Mouse (Mus musculus) forebrain, embryonic 16.5 days (tissue): ENCODE results near the gene Mex3a. TPM values are rescaled to one million over a fixed set of nuclear protein-coding genes. Genes with fewer than 3 reads are reported as not detected.
"Not testable (repeated sequence)": the region's sequence is repeated elsewhere in the genome, so short reads cannot be mapped to it uniquely, and the experiment has no call there.

Source experiments
- ATAC-seq: fragments of 200-750 bp; cut with Nextera tagmentation; 2 replicates; pipeline ENCODE4 v1.8.0; 2017; ENCODE audit warnings: mild to moderate bottlenecking, moderate library complexity
- H3K27ac ChIP-seq: fragments of 300-500 bp; sonication (generic); 2 replicates; pipeline ENCODE4 v1.5.1; 2014; ENCODE audit warnings: low read length, control low read depth
- H3K27me3 ChIP-seq: fragments of 300-500 bp; sonication (generic); replicated peaks from 2 replicates; pipeline ENCODE4 v1.6.1; 2014; ENCODE audit warnings: low read length; ENCODE audit not compliant: control insufficient read depth, insufficient read depth
- H3K36me3 ChIP-seq: fragments of 300-500 bp; sonication (generic); 2 replicates; pipeline ENCODE4 v1.6.1; 2014; ENCODE audit not compliant: control insufficient read depth, insufficient read depth
- H3K4me1 ChIP-seq: fragments of 300-500 bp; sonication (generic); replicated peaks from 2 replicates; pipeline ENCODE4 v1.6.1; 2014; ENCODE audit warnings: low read length; ENCODE audit not compliant: control insufficient read depth, insufficient read depth
- H3K4me2 ChIP-seq: fragments of 300-500 bp; sonication (generic); 2 replicates; pipeline ENCODE4 v1.6.1; 2014; ENCODE audit warnings: mild to moderate bottlenecking, low read length, control low read depth
- H3K4me3 ChIP-seq: fragments of 300-500 bp; sonication (generic); replicated peaks from 2 replicates; pipeline ENCODE4 v1.5.1; 2014; ENCODE audit warnings: mild to moderate bottlenecking, low read length, control low read depth
- H3K9ac ChIP-seq: fragments of 300-500 bp; sonication (generic); replicated peaks from 2 replicates; pipeline ENCODE4 v1.6.1; 2014; ENCODE audit warnings: low read depth, low read length, control low read depth
- H3K9me3 ChIP-seq: fragments of 300-500 bp; sonication (generic); 2 replicates; pipeline ENCODE4 v1.6.1; 2016; ENCODE audit warnings: low read length; ENCODE audit not compliant: control insufficient read depth
- WGBS: fragments of 180-500 bp; shearing (Covaris S2); extraction: QIAGEN DNeasy Blood & Tissue Kit; methylation state at CpG from one replicate; pipeline ENCODE4 v1.1.7; 2014; 5-methylcytosine and 5-hydroxymethylcytosine counted together
- polyA plus RNA-seq: library from polyadenylated mRNA; unstranded; fragments of >200 nt; fragmentation: Nextera tagmentation; extraction: Ambion mirVana; gene quantifications from 2 replicates; pipeline ENCODE4 v1.2.1, GENCODE M21; 2015

Mex3a gene
- polyA plus RNA-seq, 1 experiment from 2014 or later, result 46.1 TPM

DNA sequence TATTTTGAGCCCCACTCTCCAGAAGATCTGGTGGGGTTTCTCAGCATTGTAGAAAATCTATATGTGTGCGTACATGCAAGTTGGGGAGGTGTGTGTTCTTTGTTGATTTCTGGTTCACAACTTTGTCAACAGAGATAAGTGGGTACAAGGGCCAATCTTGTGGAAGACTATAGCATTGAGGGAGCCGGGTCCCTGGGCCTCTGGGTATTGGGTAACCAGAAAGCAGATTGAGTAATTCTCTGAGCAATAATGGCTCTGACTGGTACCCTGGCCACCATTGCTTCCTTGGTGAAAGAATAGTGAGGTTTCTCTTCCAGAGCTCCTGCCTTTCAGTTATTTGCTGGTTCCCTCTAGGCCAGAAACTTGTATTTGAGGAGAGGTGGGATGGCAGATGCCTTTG is 36.9 kb downstream of the Mex3a start:
- Histone ChIP-seq H3K36me3 (peaks cover 52% of the 10 kb centered on the region), H3K27ac (no peak overlapping the region), H3K27me3 (no peaks in the 10 kb centered on the region), H3K9ac (no peak overlapping the region), H3K4me1 (no peaks in the 10 kb centered on the region), H3K4me2 (no peak overlapping the region), H3K4me3 (no peak overlapping the region), H3K9me3 (no peaks in the 10 kb centered on the region)
- ATAC-seq, result no peak
- 94% methylated on average over 2 of the region's 2 CpGs for WGBS

- 88% methylated on average over 5 of the region's 5 CpGs for WGBS
- Histone ChIP-seq H3K27ac (no peak overlapping the region), H3K4me3 (no peak overlapping the region), H3K9ac (no peak overlapping the region), H3K4me1 (no peaks in the 10 kb centered on the region), H3K27me3 (no peaks in the 10 kb centered on the region), H3K4me2 (no peak overlapping the region), H3K9me3 (no peaks in the 10 kb centered on the region), H3K36me3 (peaks cover 48% of the 10 kb centered on the region)
- ATAC-seq, result no peak
Observed at GRCm38 (mm10) chr3:88569694-88570093, 37.5 kb downstream of the Mex3a start.

GRCm38 (mm10) chr3:88570341-88570740 is 38.1 kb downstream of the Mex3a start:
- Histone ChIP-seq H3K27ac (no peak overlapping the region), H3K9ac (no peak overlapping the region), H3K36me3 (peaks cover 43% of the 10 kb centered on the region), H3K4me3 (no peak overlapping the region), H3K27me3 (no peaks in the 10 kb centered on the region), H3K9me3 (no peaks in the 10 kb centered on the region), H3K4me2 (no peak overlapping the region), H3K4me1 (no peaks in the 10 kb centered on the region)
- WGBS, result 94% methylated on average over 10 of the region's 10 CpGs
- no peak for ATAC-seq

DNA sequence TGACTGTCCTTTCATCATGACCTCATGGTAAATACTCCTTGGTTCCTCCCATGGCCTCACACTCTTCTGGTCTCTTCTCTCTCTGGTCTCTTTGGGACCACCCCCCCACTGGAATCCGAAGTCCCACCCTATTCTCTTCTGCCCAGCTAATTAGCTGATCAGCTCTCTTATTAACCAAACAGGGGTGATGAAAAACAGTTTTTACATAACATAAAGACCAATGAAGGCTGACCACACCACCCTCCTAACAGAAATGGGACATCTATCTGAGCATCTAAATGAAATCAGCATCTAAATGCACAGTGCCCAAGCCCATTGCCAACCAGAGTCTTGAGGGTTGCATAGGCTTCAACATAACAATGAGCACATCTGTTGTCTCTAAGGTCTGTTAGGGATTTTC is 39.7 kb downstream of the Mex3a start:
- ATAC-seq, result no peak

DNA sequence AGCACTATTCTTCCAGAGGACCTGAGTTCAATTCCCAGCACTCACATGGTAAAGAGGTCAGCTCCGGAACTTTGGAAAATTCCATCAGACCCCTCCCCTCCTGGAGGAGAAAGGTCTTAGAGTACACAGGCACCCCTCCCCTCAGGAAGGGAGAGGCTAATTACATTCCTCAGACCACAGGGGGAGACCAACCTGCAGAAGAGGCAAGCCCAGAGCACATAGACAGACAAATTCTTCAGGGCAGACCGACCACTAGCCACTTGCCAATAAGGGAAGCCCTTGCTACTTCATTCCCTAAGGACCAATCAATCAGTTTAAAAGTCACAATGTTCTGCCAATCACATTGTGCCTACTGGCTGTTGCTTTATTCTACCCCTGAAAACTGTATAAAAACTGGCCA is 40.6 kb downstream of the Mex3a start:
- ATAC-seq, result no peak
- H3K9me3 ChIP-seq, result no peaks in the 10 kb centered on the region
- H3K4me2 ChIP-seq, result no peak overlapping the region
- H3K4me1 ChIP-seq, result no peaks in the 10 kb centered on the region
- H3K27ac ChIP-seq, result no peak overlapping the region
- H3K27me3 ChIP-seq, result no peaks in the 10 kb centered on the region
- H3K9ac ChIP-seq, result no peak overlapping the region
- H3K4me3 ChIP-seq, result no peak overlapping the region
- WGBS, result 75% methylated on average over 2 of the region's 2 CpGs
- peaks cover 23% of the 10 kb centered on the region for H3K36me3 ChIP-seq

More for the DNA sequence above, 39.7 kb downstream of the Mex3a start:
- Histone ChIP-seq H3K4me1 (no peaks in the 10 kb centered on the region), H3K27me3 (no peaks in the 10 kb centered on the region), H3K36me3 (peaks cover 29% of the 10 kb centered on the region), H3K4me3 (no peak overlapping the region), H3K9ac (no peak overlapping the region), H3K4me2 (no peak overlapping the region), H3K27ac (no peak overlapping the region), H3K9me3 (no peaks in the 10 kb centered on the region)
- WGBS, result 88% methylated on average over 1 of the region's 1 CpGs

DNA sequence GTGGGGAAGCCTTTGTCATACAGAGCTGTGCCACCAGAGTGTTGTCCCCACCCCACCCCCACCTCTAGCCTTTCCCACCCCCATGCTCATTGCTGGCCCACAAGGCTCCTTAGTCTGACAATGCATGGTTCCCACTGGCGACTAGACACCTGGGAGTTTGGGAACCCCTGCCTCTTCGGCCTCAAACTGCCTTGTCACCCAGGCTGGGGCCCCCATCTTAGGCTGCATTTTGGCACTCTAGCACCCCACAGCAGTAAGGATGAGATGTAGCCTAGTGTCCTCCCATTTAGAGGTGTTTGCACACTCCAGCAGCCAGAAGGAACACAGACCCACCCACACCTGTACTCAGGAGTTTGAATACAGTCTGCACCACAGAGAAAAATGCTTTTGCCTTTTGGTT is 41.6 kb downstream of the Mex3a start:
- Histone ChIP-seq H3K9ac (no peak overlapping the region), H3K4me2 (no peak overlapping the region), H3K9me3 (no peaks in the 10 kb centered on the region), H3K36me3 (peaks cover 15% of the 10 kb centered on the region), H3K4me3 (no peak overlapping the region), H3K27me3 (no peaks in the 10 kb centered on the region), H3K4me1 (no peaks in the 10 kb centered on the region), H3K27ac (no peak overlapping the region)
- WGBS, result 80% methylated on average over 2 of the region's 2 CpGs
- no peak for ATAC-seq

DNA sequence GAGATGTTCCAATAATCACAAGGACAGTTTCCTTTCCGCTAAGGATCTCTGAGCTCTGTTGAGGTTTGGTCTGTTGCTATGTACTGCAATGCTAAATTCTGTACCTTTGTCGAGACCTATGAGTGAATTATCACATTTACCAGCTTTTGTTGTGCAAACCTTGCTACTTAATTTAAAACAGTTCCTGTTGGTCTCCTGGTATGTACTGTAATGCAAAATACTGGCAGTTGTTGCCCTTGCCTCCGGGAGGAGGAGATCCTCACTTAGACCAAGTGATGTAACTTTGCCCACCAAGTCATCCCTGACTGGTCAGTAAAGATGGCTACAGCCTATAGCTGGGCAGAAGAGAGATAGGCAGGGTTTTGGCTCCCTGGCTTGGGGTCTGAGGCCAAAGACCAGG is 43.3 kb downstream of the Mex3a start, which contains the start of gene Ssr2:
TSS of gene Ssr2 (plus strand) at position 337 of the 400 bp plus-strand sequence.
- H3K4me3 ChIP-seq, result no peak within 1 kb of the TSS
- H3K4me1 ChIP-seq, result peaks cover 6% of the 10 kb centered on the region
- no peak within 1 kb of the TSS for H3K4me2 ChIP-seq
- H3K9me3 ChIP-seq, result no peaks in the 10 kb centered on the region
- WGBS, result 88% methylated on average over 3 of the region's 3 CpGs
- H3K27ac ChIP-seq, result no peak within 1 kb of the TSS
- ATAC-seq, result no peak
- H3K27me3 ChIP-seq, result no peaks in the 10 kb centered on the region
- H3K9ac ChIP-seq, result no peak within 1 kb of the TSS
- H3K36me3 ChIP-seq, result no peaks in the 10 kb centered on the region

DNA sequence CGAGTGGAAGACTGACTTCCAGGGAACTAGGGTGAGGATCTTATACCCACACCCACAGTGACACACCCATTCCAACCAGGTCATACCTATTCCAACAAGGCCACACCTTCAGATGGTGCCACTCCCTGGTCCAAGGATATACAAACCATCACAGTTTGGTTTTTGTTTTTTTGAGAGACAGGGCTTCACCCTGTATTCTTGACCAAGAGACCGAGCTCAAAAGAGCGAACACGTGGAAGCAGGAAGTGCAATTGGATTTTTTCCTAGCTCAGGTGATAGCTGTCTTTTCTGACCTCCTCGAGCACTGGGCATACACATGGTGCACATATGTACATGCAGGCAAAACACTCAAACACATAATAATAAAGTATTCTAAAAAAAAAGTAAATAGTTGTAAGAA is 45.7 kb downstream of the Mex3a start:
- ATAC-seq, H3K4me3 ChIP-seq, H3K27ac ChIP-seq, H3K36me3 ChIP-seq, H3K4me1 ChIP-seq, H3K9me3 ChIP-seq, H3K4me2 ChIP-seq, H3K9ac ChIP-seq, H3K27me3 ChIP-seq: not testable (repeated sequence)
- 86% methylated on average over 5 of the region's 5 CpGs for WGBS

- Histone ChIP-seq H3K27ac (no peak overlapping the region), H3K4me2 (peak overlapping the region; percentile 71), H3K36me3 (peaks cover 9% of the 10 kb centered on the region; the same call in 1 of the 2 replicates), H3K27me3 (no peaks in the 10 kb centered on the region), H3K4me3 (peak overlapping the region; percentile 76), H3K9me3 (no peaks in the 10 kb centered on the region), H3K9ac (no peak overlapping the region; the same call in 1 of the 2 replicates), H3K4me1 (peaks cover 7% of the 10 kb centered on the region)
- ATAC-seq, result peak; percentile 14; the same call in 1 of the 2 replicates
- WGBS, result 62% methylated on average over 8 of the region's 8 CpGs
Observed at GRCm38 (mm10) chr3:88578498-88579424, 46.6 kb downstream of the Mex3a start.
